Mouse (Mus musculus) kidney, adult 8-10 months (tissue): ENCODE data around the gene Ccdc9.

Experiments used
- DNase-seq, 2 experiments: peaks; one replicate each; pipeline ENCODE4 v3.0.0; 2022

The Ccdc9 gene

GRCm38 (mm10) chr7:16286026-16286961 lies at the start of gene Ccdc9:
TSS of gene Ccdc9 (minus strand) at chr7:16286795.
- peak; percentile 99 to 100 for DNase-seq

- no peak for DNase-seq
Measured at GRCm38 (mm10) chr7:16329146-16329545, 42.6 kb upstream of the Ccdc9 start.

GRCm38 (mm10) chr7:16326607-16326971 lies 40.0 kb upstream of the Ccdc9 start:
- DNase-seq = no peak

- DNase-seq = peak; percentile 62 to 75
Measured at GRCm38 (mm10) chr7:16325920-16326606, 39.5 kb upstream of the Ccdc9 start.

- DNase-seq = no peak
Measured at GRCm38 (mm10) chr7:16324661-16325060, 38.1 kb upstream of the Ccdc9 start.

- no peak for DNase-seq
Measured at GRCm38 (mm10) chr7:16320479-16320878, 33.9 kb upstream of the Ccdc9 start.

GRCm38 (mm10) chr7:16319216-16319615 lies 32.6 kb upstream of the Ccdc9 start:
- DNase-seq = no peak

- DNase-seq = no peak
Measured at GRCm38 (mm10) chr7:16317094-16317493, 30.5 kb upstream of the Ccdc9 start.

- DNase-seq = peak in 1 of 2 experiments; percentile 44
Measured at GRCm38 (mm10) chr7:16315222-16315759, 28.7 kb upstream of the Ccdc9 start.

GRCm38 (mm10) chr7:16314221-16314775 lies 27.7 kb upstream of the Ccdc9 start:
- DNase-seq = no peak

- DNase-seq = peak; percentile 62 to 66
Measured at GRCm38 (mm10) chr7:16313481-16314220, 27.1 kb upstream of the Ccdc9 start.

GRCm38 (mm10) chr7:16312672-16313311 lies 26.2 kb upstream of the Ccdc9 start:
- DNase-seq = peak; percentile 63 to 64

GRCm38 (mm10) chr7:16312011-16312671 lies 25.5 kb upstream of the Ccdc9 start:
- DNase-seq = peak in 1 of 2 experiments; percentile 17

- DNase-seq = peak in 1 of 2 experiments; percentile 18
Measured at GRCm38 (mm10) chr7:16311453-16312004, 24.9 kb upstream of the Ccdc9 start.

- peak in 1 of 2 experiments; percentile 13 for DNase-seq
Measured at GRCm38 (mm10) chr7:16310521-16311452, 24.2 kb upstream of the Ccdc9 start.

GRCm38 (mm10) chr7:16310020-16310520 lies 23.5 kb upstream of the Ccdc9 start:
- peak; percentile 67 to 76 for DNase-seq

- DNase-seq = peak; percentile 82 to 87
Measured at GRCm38 (mm10) chr7:16309318-16310019, 22.9 kb upstream of the Ccdc9 start.

- DNase-seq = peak in 1 of 2 experiments; percentile 8
Measured at GRCm38 (mm10) chr7:16308555-16309317, 22.1 kb upstream of the Ccdc9 start.
